Mouse (Mus musculus) kidney, adult 2 months (tissue): ENCODE data around the gene Mlana.

Experiments used
- CTCF ChIP-seq: fragments of 200-500 bp; conservative IDR thresholded peaks from 2 replicates; pipeline ENCODE4 v1.5.1; 2011; ENCODE audit warnings: low read depth, mild to moderate bottlenecking, control low read depth, low read length, moderate library complexity, mixed read lengths; ENCODE audit not compliant: insufficient read depth, insufficient read length
- POLR2A ChIP-seq: fragments of 200-500 bp; IDR thresholded peaks from one replicate; pipeline ENCODE4 v1.6.1; 2011; ENCODE audit warnings: low read depth, low read length, control low read depth

- TF ChIP-seq POLR2A (no peak), CTCF (no peak)
Measured at GRCm38 (mm10) chr19:29718476-29718875, 20.9 kb downstream of the Mlana start.
